Mouse (Mus musculus) limb, embryonic 14.5 days (tissue): Measurements from ENCODE around the gene Pcbp3. TPM values are rescaled to one million over a fixed set of nuclear protein-coding genes. Genes with fewer than 3 reads are reported as not detected.

Experiments
- ATAC-seq: fragments of 200-750 bp; cut with Nextera tagmentation; 2 replicates; pipeline ENCODE4 v1.8.0; 2017; ENCODE audit warnings: low read depth, moderate number of reproducible peaks, moderate TSS enrichment; ENCODE audit not compliant: low FRiP score
- DNase-seq: peaks from one replicate; pipeline ENCODE4 v3.0.0-alpha.2; 2015; ENCODE audit warnings: low spot score
- H3K27ac ChIP-seq: fragments of 300-500 bp; sonication (generic); replicated peaks from 2 replicates; pipeline ENCODE4 v1.5.1; 2014; ENCODE audit warnings: low read depth, mild to moderate bottlenecking, low read length, moderate library complexity, mixed read lengths
- H3K27me3 ChIP-seq: fragments of 300-500 bp; sonication (generic); 2 replicates; pipeline ENCODE4 v1.6.1; 2014; ENCODE audit warnings: low read length, mixed read lengths; ENCODE audit not compliant: control insufficient read depth, insufficient read depth
- H3K36me3 ChIP-seq: fragments of 300-500 bp; sonication (generic); 2 replicates; pipeline ENCODE4 v1.6.1; 2014; ENCODE audit warnings: mild to moderate bottlenecking, low read length, moderate library complexity, mixed read lengths; ENCODE audit not compliant: control insufficient read depth, insufficient read depth
- H3K4me1 ChIP-seq: fragments of 300-500 bp; sonication (generic); 2 replicates; pipeline ENCODE4 v1.6.1; 2014; ENCODE audit warnings: antibody characterized with exemption, low read length, mixed read lengths; ENCODE audit not compliant: control insufficient read depth, insufficient read depth
- H3K4me2 ChIP-seq: fragments of 300-500 bp; sonication (generic); replicated peaks from 2 replicates; pipeline ENCODE4 v1.6.1; 2014; ENCODE audit warnings: low read depth, mild to moderate bottlenecking, low read length, moderate library complexity; ENCODE audit not compliant: severe bottlenecking
- H3K4me3 ChIP-seq: fragments of 300-500 bp; sonication (generic); replicated peaks from 2 replicates; pipeline ENCODE4 v1.5.1; 2014; ENCODE audit warnings: low read length
- H3K9ac ChIP-seq: fragments of 300-500 bp; sonication (generic); 2 replicates; pipeline ENCODE4 v1.6.1; 2014; ENCODE audit warnings: mild to moderate bottlenecking, low read depth, low read length, moderate library complexity; ENCODE audit not compliant: severe bottlenecking
- H3K9me3 ChIP-seq: fragments of 300-500 bp; sonication (generic); 2 replicates; pipeline ENCODE4 v1.6.1; 2016; ENCODE audit warnings: low read length; ENCODE audit not compliant: control insufficient read depth
- POLR2A ChIP-seq: fragments of 200-500 bp; IDR thresholded peaks from 2 replicates; pipeline ENCODE4 v1.8.0; 2012; ENCODE audit warnings: inconsistent platforms, mild to moderate bottlenecking, moderate library complexity, borderline replicate concordance; ENCODE audit not compliant: insufficient read depth, insufficient read length; ENCODE audit errors: extremely low read depth
- WGBS: fragments of 180-500 bp; shearing (Covaris S2); extraction: QIAGEN DNeasy Blood & Tissue Kit; methylation state at CpG from one replicate; pipeline ENCODE4 v1.1.7; 2014; 5-methylcytosine and 5-hydroxymethylcytosine counted together
- polyA plus RNA-seq, 2 experiments: library from polyadenylated mRNA; depleted of rRNA in 1 of 2; stranded (reverse) in 1 of 2; unstranded in 1 of 2; fragments of >200 nt; fragmentation: Nextera tagmentation in 1 of 2; extraction: Ambion mirVana in 1 of 2; gene quantifications; 2 replicates each; pipeline versions ENCODE4 v1.2.1 to v1.2.3; 2012 to 2014

Pcbp3 gene
- polyA plus RNA-seq, 2 experiments = 11.5 to 16.4 TPM

GRCm38 (mm10) chr10:76846480-76846879, 115.2 kb downstream of the Pcbp3 start:
- no peaks in the 10 kb centered on the region for H3K27me3 ChIP-seq
- no peak for DNase-seq
- no peaks in the 10 kb centered on the region for H3K36me3 ChIP-seq
- H3K4me3 ChIP-seq = no peak overlapping the region
- 90% methylated on average over 5 of the region's 5 CpGs for WGBS
- no peaks in the 10 kb centered on the region for H3K4me1 ChIP-seq
- no peak overlapping the region for H3K27ac ChIP-seq
- no peak overlapping the region for H3K4me2 ChIP-seq
- ATAC-seq = no peak
- TF ChIP-seq POLR2A = no peak
- H3K9ac ChIP-seq = no peak overlapping the region
- no peaks in the 10 kb centered on the region for H3K9me3 ChIP-seq

GRCm38 (mm10) chr10:76844901-76845300, 116.8 kb downstream of the Pcbp3 start:
- Histone ChIP-seq H3K27ac (no peak overlapping the region), H3K4me3 (no peak overlapping the region), H3K36me3 (no peaks in the 10 kb centered on the region), H3K4me2 (no peak overlapping the region), H3K4me1 (no peaks in the 10 kb centered on the region), H3K9ac (no peak overlapping the region), H3K9me3 (no peaks in the 10 kb centered on the region), H3K27me3 (no peaks in the 10 kb centered on the region)
- TF ChIP-seq POLR2A = no peak
- DNase-seq (no peak), ATAC-seq (no peak)
- WGBS = 78% methylated on average over 4 of the region's 4 CpGs

DNA sequence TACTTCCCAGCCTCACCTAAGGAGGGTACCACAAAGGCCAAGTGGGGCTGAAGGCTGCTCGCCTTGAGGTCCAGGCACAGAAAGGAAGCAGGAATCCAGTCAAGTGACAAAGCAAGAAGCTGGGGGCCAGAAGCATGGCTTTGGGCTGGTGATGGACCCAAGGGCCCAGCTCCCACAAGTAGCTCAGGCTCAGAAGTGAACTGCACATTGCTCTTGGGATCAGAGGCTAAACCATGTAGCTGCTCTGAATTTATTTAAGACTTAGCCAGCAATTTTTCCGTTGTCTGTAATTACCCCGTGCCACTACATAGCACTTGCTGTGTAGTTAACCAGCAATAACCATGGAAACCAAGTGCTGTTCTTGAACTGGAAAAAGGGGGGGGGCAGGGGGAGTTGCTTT, 117.3 kb downstream of the Pcbp3 start:
- WGBS = 63% methylated on average over 3 of the region's 3 CpGs
- no peak for TF ChIP-seq POLR2A
- no peak for ATAC-seq

GRCm38 (mm10) chr10:76842087-76842486, 119.6 kb downstream of the Pcbp3 start:
- Histone ChIP-seq H3K4me2 (no peak overlapping the region), H3K27me3 (no peaks in the 10 kb centered on the region), H3K27ac (no peak overlapping the region), H3K36me3 (no peaks in the 10 kb centered on the region), H3K4me3 (no peak overlapping the region), H3K9ac (no peak overlapping the region), H3K4me1 (no peaks in the 10 kb centered on the region), H3K9me3 (no peaks in the 10 kb centered on the region)
- 100% methylated on average over 3 of the region's 3 CpGs for WGBS
- DNase-seq (no peak), ATAC-seq (no peak)
- TF ChIP-seq POLR2A = no peak

More for the DNA sequence above, 117.3 kb downstream of the Pcbp3 start:
- H3K27me3 ChIP-seq = no peaks in the 10 kb centered on the region
- no peak for DNase-seq
- no peak overlapping the region for H3K9ac ChIP-seq
- no peak overlapping the region for H3K4me2 ChIP-seq
- H3K36me3 ChIP-seq = no peaks in the 10 kb centered on the region
- no peaks in the 10 kb centered on the region for H3K4me1 ChIP-seq
- no peak overlapping the region for H3K27ac ChIP-seq
- no peak overlapping the region for H3K4me3 ChIP-seq
- no peaks in the 10 kb centered on the region for H3K9me3 ChIP-seq

DNA sequence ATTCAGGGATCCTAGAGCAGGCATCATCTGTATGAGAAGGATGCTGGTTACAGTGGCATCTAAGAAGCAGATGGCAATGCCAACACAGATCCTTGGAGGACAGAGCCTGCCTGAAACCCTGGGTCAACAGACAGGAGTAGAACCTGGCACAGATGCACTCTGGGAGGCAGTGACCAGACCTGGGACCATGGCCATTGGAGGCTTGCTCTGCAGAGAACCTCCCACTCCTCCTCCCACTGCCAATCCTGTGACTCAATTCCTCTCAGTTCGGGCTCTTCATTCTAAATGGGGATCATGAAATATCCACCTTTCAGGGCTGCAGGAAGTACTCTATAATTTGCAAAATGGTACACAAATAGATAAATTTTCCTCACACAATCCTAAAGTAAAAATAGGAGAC, 120.5 kb downstream of the Pcbp3 start:
- Histone ChIP-seq H3K4me3 (no peak overlapping the region), H3K36me3 (no peaks in the 10 kb centered on the region), H3K9me3 (no peaks in the 10 kb centered on the region), H3K9ac (no peak overlapping the region), H3K4me2 (no peak overlapping the region), H3K4me1 (peaks cover under 1% of the 10 kb centered on the region; the same call in 1 of the 2 replicates), H3K27ac (no peak overlapping the region), H3K27me3 (no peaks in the 10 kb centered on the region)
- ATAC-seq = no peak
- no peak for DNase-seq
- WGBS = 80% methylated on average over 1 of the region's 1 CpGs
- no peak for TF ChIP-seq POLR2A

GRCm38 (mm10) chr10:76840566-76840965, 121.1 kb downstream of the Pcbp3 start:
- no peak overlapping the region for H3K4me2 ChIP-seq
- no peak overlapping the region for H3K4me3 ChIP-seq
- H3K4me1 ChIP-seq = peaks cover 5% of the 10 kb centered on the region; the same call in 1 of the 2 replicates
- no peak for TF ChIP-seq POLR2A
- no peak overlapping the region for H3K9ac ChIP-seq
- no peaks in the 10 kb centered on the region for H3K27me3 ChIP-seq
- DNase-seq (no peak), ATAC-seq (no peak)
- no peaks in the 10 kb centered on the region for H3K9me3 ChIP-seq
- 85% methylated on average over 5 of the region's 5 CpGs for WGBS
- H3K27ac ChIP-seq = no peak overlapping the region
- no peaks in the 10 kb centered on the region for H3K36me3 ChIP-seq
